Mouse (Mus musculus): ENCODE measurements around the gene Olfr935. TPM values are rescaled to one million over a fixed set of nuclear protein-coding genes. Genes with fewer than 3 reads are reported as not detected.

Gene Olfr935
- not detected in 2 replicates for polyA plus RNA-seq (2014; fragmentation: Nextera tagmentation; extraction: Ambion mirVana)

- Histone ChIP-seq H3K4me2 (no peak within 1 kb of the TSS), H3K9me3 (ENCODE audit: control insufficient read depth, low read length) (no peaks in the 10 kb centered on the region), H3K27ac (ENCODE audit: low read depth, low read length) (no peak within 1 kb of the TSS), H3K4me1 (ENCODE audit: control insufficient read depth, insufficient read depth, low read length) (no peaks in the 10 kb centered on the region), H3K36me3 (ENCODE audit: control insufficient read depth, insufficient read depth, low read length) (no peaks in the 10 kb centered on the region), H3K27me3 (ENCODE audit: control insufficient read depth, insufficient read depth, low read length) (no peaks in the 10 kb centered on the region), H3K4me3 (ENCODE audit: low read depth, low read length) (no peak within 1 kb of the TSS), H3K9ac (ENCODE audit: low read length) (no peak within 1 kb of the TSS)
- no peak for ATAC-seq (ENCODE audit: low FRiP score)
- 83% methylated on average over 2 of the region's 2 CpGs for WGBS
- DNase-seq (ENCODE audit: low spot score, missing footprints), result no peak
These were observed at the start of gene Olfr935 for GRCm38 (mm10) chr9:38999583-38999982. Gene Olfr935 (minus strand): TSS chr9:38999683.

DNA sequence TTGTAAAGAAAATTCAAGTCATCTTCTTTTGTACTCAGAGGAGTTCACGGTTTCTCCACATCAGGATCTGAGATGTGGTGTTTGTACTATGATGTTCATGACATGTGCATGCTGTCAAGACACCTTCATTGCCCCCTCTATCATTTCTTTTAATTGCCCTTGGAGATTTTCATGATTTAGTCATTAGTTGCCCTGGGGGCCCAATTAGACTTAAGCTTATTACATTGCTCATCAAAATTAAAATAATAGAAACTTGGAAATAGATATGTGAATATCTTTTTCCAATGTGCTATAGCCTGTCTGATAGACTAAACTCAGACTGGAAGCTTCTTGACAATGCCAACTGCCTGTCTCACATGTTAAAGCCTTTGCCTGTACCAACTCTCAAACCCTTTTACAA lies 23.8 kb upstream of the Olfr935 start, which contains the start of gene Olfr146:
Gene Olfr146, minus strand, starts transcription at position 101 of the 400 bp plus-strand sequence.
- no peak within 1 kb of the TSS for H3K27ac ChIP-seq (ENCODE audit: low read depth, low read length)
- no peak for DNase-seq (ENCODE audit: low spot score, missing footprints)
- no peak within 1 kb of the TSS for H3K4me2 ChIP-seq
- no peaks in the 10 kb centered on the region for H3K9me3 ChIP-seq (ENCODE audit: control insufficient read depth, low read length)
- no peak within 1 kb of the TSS for H3K9ac ChIP-seq (ENCODE audit: low read length)
- no peak for ATAC-seq (ENCODE audit: low FRiP score)
- no peaks in the 10 kb centered on the region for H3K4me1 ChIP-seq (ENCODE audit: control insufficient read depth, insufficient read depth, low read length)
- H3K27me3 ChIP-seq (ENCODE audit: control insufficient read depth, insufficient read depth, low read length), result no peaks in the 10 kb centered on the region
- H3K36me3 ChIP-seq (ENCODE audit: control insufficient read depth, insufficient read depth, low read length), result no peaks in the 10 kb centered on the region
- 76% methylated on average over 1 of the region's 1 CpGs for WGBS
- no peak within 1 kb of the TSS for H3K4me3 ChIP-seq (ENCODE audit: low read depth, low read length)

- Histone ChIP-seq H3K36me3 (ENCODE audit: control insufficient read depth, insufficient read depth, low read length) (no peaks in the 10 kb centered on the region), H3K27me3 (ENCODE audit: control insufficient read depth, insufficient read depth, low read length) (no peaks in the 10 kb centered on the region), H3K4me2 (no peak within 1 kb of the TSS), H3K9me3 (ENCODE audit: control insufficient read depth, low read length) (no peaks in the 10 kb centered on the region), H3K9ac (ENCODE audit: low read length) (no peak within 1 kb of the TSS), H3K4me3 (ENCODE audit: low read depth, low read length) (no peak within 1 kb of the TSS), H3K4me1 (ENCODE audit: control insufficient read depth, insufficient read depth, low read length) (no peaks in the 10 kb centered on the region), H3K27ac (ENCODE audit: low read depth, low read length) (no peak within 1 kb of the TSS)
- WGBS, result 90% methylated on average over 2 of the region's 2 CpGs
- DNase-seq (ENCODE audit: low spot score, missing footprints) (no peak), ATAC-seq (ENCODE audit: low FRiP score) (no peak)
These were observed 11.3 kb downstream of the Olfr935 start, which contains the start of gene Olfr934 for GRCm38 (mm10) chr9:38988215-38988614. Gene Olfr934 (minus strand): TSS chr9:38988315.

GRCm38 (mm10) chr9:38972013-38972412 lies 27.5 kb downstream of the Olfr935 start, which contains the start of gene Olfr933:
Gene Olfr933 (plus strand): TSS chr9:38972313.
- Histone ChIP-seq H3K9ac (ENCODE audit: low read length) (no peak within 1 kb of the TSS), H3K4me2 (no peak within 1 kb of the TSS), H3K9me3 (ENCODE audit: control insufficient read depth, low read length) (no peaks in the 10 kb centered on the region), H3K27me3 (ENCODE audit: control insufficient read depth, insufficient read depth, low read length) (no peaks in the 10 kb centered on the region), H3K36me3 (ENCODE audit: control insufficient read depth, insufficient read depth, low read length) (no peaks in the 10 kb centered on the region), H3K4me1 (ENCODE audit: control insufficient read depth, insufficient read depth, low read length) (no peaks in the 10 kb centered on the region), H3K27ac (ENCODE audit: low read depth, low read length) (no peak within 1 kb of the TSS), H3K4me3 (ENCODE audit: low read depth, low read length) (no peak within 1 kb of the TSS)
- no peak for DNase-seq (ENCODE audit: low spot score, missing footprints)
- WGBS, result 89% methylated on average over 4 of the region's 4 CpGs
- no peak for ATAC-seq (ENCODE audit: low FRiP score)

GRCm38 (mm10) chr9:38954124-38954416 lies 45.4 kb downstream of the Olfr935 start:
- no peak overlapping the region for H3K4me2 ChIP-seq
- no peak overlapping the region for H3K4me3 ChIP-seq (ENCODE audit: low read depth, low read length)
- DNase-seq (ENCODE audit: low spot score, missing footprints) (no peak), ATAC-seq (ENCODE audit: low FRiP score) (no peak)
- H3K9ac ChIP-seq (ENCODE audit: low read length), result no peak overlapping the region
- no peaks in the 10 kb centered on the region for H3K36me3 ChIP-seq (ENCODE audit: control insufficient read depth, insufficient read depth, low read length)
- no peaks in the 10 kb centered on the region for H3K4me1 ChIP-seq (ENCODE audit: control insufficient read depth, insufficient read depth, low read length)
- no peaks in the 10 kb centered on the region for H3K9me3 ChIP-seq (ENCODE audit: control insufficient read depth, low read length)
- H3K27ac ChIP-seq (ENCODE audit: low read depth, low read length), result no peak overlapping the region
- H3K27me3 ChIP-seq (ENCODE audit: control insufficient read depth, insufficient read depth, low read length), result no peaks in the 10 kb centered on the region
- WGBS, result 92% methylated on average over 4 of the region's 4 CpGs

DNA sequence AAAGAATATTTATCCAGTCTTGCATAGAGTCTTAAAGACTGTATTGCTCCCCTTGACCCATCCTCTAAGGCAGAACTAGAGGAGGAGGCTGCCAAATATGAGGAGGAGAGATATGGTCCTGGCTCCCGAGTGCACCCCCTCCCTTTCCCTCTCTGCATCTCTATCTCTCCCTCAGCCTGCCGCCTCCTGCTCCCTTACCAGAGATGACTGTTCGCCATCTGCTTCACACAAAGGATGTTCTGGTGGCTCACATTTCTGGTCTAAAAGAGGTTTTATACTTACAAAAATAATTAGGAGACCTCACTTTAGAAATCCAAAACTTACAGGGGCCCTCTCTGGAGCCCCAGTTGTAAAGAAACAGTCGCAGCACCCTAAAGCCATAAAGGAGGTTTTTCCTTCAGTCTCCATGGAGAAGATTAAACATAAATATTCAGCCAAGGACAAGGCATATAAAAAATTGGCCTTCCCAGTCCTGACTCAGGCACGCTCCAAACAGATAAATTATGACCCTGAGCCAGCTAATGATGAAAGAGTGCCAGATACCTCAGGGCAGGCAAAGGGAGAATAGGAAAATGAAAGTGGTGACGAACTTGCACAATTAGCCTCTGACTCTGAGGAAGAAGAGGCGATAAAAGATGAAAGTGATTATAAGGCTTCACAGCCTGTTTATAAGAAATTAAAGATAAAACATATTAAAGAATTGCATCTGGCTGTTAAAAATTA lies 45.9 kb downstream of the Olfr935 start:
- no peak overlapping the region for H3K27ac ChIP-seq (ENCODE audit: low read depth, low read length)
- DNase-seq (ENCODE audit: low spot score, missing footprints), result no peak
- H3K27me3 ChIP-seq (ENCODE audit: control insufficient read depth, insufficient read depth, low read length), result no peaks in the 10 kb centered on the region
- no peaks in the 10 kb centered on the region for H3K9me3 ChIP-seq (ENCODE audit: control insufficient read depth, low read length)
- WGBS, result 92% methylated on average over 7 of the region's 7 CpGs
- no peaks in the 10 kb centered on the region for H3K36me3 ChIP-seq (ENCODE audit: control insufficient read depth, insufficient read depth, low read length)
- no peak overlapping the region for H3K9ac ChIP-seq (ENCODE audit: low read length)
- H3K4me1 ChIP-seq (ENCODE audit: control insufficient read depth, insufficient read depth, low read length), result no peaks in the 10 kb centered on the region
- H3K4me2 ChIP-seq, result no peak overlapping the region
- H3K4me3 ChIP-seq (ENCODE audit: low read depth, low read length), result no peak overlapping the region
- no peak for ATAC-seq (ENCODE audit: low FRiP score)

Small RNA genes lying within 50 kb of the gene (microRNA-seq; reads per million reads assigned to microRNA genes)
- not detected for gene Gm25529

Other genes starting within 250 kb of the Olfr935 start
- gene Olfr920, start 247.4 kb downstream of the Olfr935 start, polyA plus RNA-seq (2014; fragmentation: Nextera tagmentation; extraction: Ambion mirVana), result not detected in 2 replicates
- gene Olfr921, start 226.6 kb downstream of the Olfr935 start, polyA plus RNA-seq (2014; fragmentation: Nextera tagmentation; extraction: Ambion mirVana), result not detected in 2 replicates
- not detected in 2 replicates for gene Olfr922, start 185.1 kb downstream of the Olfr935 start, polyA plus RNA-seq (2014; fragmentation: Nextera tagmentation; extraction: Ambion mirVana)
- gene Olfr923, start 173.1 kb downstream of the Olfr935 start, polyA plus RNA-seq (2014; fragmentation: Nextera tagmentation; extraction: Ambion mirVana), result not detected in 2 replicates
- not detected in 2 replicates for gene Olfr924, start 155.2 kb downstream of the Olfr935 start, polyA plus RNA-seq (2014; fragmentation: Nextera tagmentation; extraction: Ambion mirVana)
- not detected in 2 replicates for gene Olfr26, start 144.6 kb downstream of the Olfr935 start, polyA plus RNA-seq (2014; fragmentation: Nextera tagmentation; extraction: Ambion mirVana)
- not detected in 2 replicates for gene Olfr926, start 122.6 kb downstream of the Olfr935 start, polyA plus RNA-seq (2014; fragmentation: Nextera tagmentation; extraction: Ambion mirVana)
- not detected in 2 replicates for gene Olfr930, start 69.9 kb downstream of the Olfr935 start, polyA plus RNA-seq (2014; fragmentation: Nextera tagmentation; extraction: Ambion mirVana)
- not detected in 2 replicates for gene Olfr933, start 27.4 kb downstream of the Olfr935 start, polyA plus RNA-seq (2014; fragmentation: Nextera tagmentation; extraction: Ambion mirVana)
- not detected in 2 replicates for gene Olfr934, start 11.4 kb downstream of the Olfr935 start, polyA plus RNA-seq (2014; fragmentation: Nextera tagmentation; extraction: Ambion mirVana)
- not detected in 2 replicates for gene Olfr146, start 23.7 kb upstream of the Olfr935 start, polyA plus RNA-seq (2014; fragmentation: Nextera tagmentation; extraction: Ambion mirVana)
- not detected in 2 replicates for gene Olfr937, start 65.3 kb upstream of the Olfr935 start, polyA plus RNA-seq (2014; fragmentation: Nextera tagmentation; extraction: Ambion mirVana)
- not detected in 2 replicates for gene Olfr938, start 79.2 kb upstream of the Olfr935 start, polyA plus RNA-seq (2014; fragmentation: Nextera tagmentation; extraction: Ambion mirVana)
- not detected in 2 replicates for gene Olfr27, start 128.4 kb upstream of the Olfr935 start, polyA plus RNA-seq (2014; fragmentation: Nextera tagmentation; extraction: Ambion mirVana)
- not detected in 2 replicates for gene Olfr943, start 166.6 kb upstream of the Olfr935 start, polyA plus RNA-seq (2014; fragmentation: Nextera tagmentation; extraction: Ambion mirVana)
- gene Olfr944, start 202.2 kb upstream of the Olfr935 start, polyA plus RNA-seq (2014; fragmentation: Nextera tagmentation; extraction: Ambion mirVana), result not detected in 2 replicates

Measured in midbrain, embryonic 11.5 days (tissue).